Mouse (Mus musculus): ENCODE measurements around the gene Cyp2c50. TPM values are rescaled to one million over a fixed set of nuclear protein-coding genes. Genes with fewer than 3 reads are reported as not detected.
"Not testable (repeated sequence)": the region's sequence is repeated elsewhere in the genome, so short reads cannot be mapped to it uniquely, and the experiment has no call there.

Cyp2c50 gene
- polyA plus RNA-seq (2012; ENCODE audit: insufficient read depth, insufficient read length, missing spikeins): not detected in 2 replicates

GRCm38 (mm10) chr19:40089421-40089820, at the start of gene Cyp2c50:
Gene Cyp2c50, plus strand, starts transcription at chr19:40089688.
- not testable (repeated sequence) for H3K4me3 ChIP-seq (ENCODE audit: insufficient read depth, low read length); H3K27ac ChIP-seq (ENCODE audit: insufficient read depth, low read depth, low read length); H3K4me1 ChIP-seq (ENCODE audit: control insufficient read depth, insufficient read depth, low read length)

DNA sequence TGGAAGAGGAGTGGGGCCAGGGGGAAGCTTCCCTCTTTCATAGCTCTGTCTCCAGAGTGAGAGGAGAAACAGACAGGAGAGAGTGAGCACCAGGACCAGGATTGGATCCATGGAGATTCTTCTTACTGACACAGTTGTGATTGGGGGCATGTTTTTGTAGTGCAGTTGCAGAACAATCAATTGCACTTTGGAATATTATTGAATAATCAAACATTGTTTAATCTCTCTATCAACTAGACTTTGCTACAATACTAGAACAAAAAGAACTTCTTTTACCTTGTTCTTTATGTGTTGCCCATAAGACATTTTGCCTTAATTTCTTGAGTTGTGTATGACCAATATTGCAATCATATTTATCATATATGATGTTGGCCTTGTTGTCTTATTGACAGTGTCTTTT, 15.8 kb upstream of the Cyp2c50 start, which contains the start of gene Cyp2c54:
Gene Cyp2c54 (minus strand): TSS at position 127 of the 400 bp plus-strand sequence.
- Histone ChIP-seq H3K4me1 (ENCODE audit: control insufficient read depth, insufficient read depth, low read length) (no peaks in the 10 kb centered on the region), H3K27ac (ENCODE audit: insufficient read depth, low read depth, low read length) (no peak within 1 kb of the TSS), H3K4me3 (ENCODE audit: insufficient read depth, low read length) (no peak within 1 kb of the TSS)
- TF ChIP-seq CTCF (IDR thresholded peaks at IDR 0.05; ENCODE audit: low read depth, low read length) (no peak), POLR2A (IDR thresholded peaks at IDR 0.05; ENCODE audit: borderline replicate concordance, low read depth, low read length) (no peak)

- TF ChIP-seq CTCF (IDR thresholded peaks at IDR 0.05; ENCODE audit: low read depth, low read length) (no peak), POLR2A (IDR thresholded peaks at IDR 0.05; ENCODE audit: borderline replicate concordance, low read depth, low read length) (no peak)
- no peak overlapping the region for H3K4me3 ChIP-seq (ENCODE audit: insufficient read depth, low read length)
- H3K4me1 ChIP-seq (ENCODE audit: control insufficient read depth, insufficient read depth, low read length): no peaks in the 10 kb centered on the region
- no peak overlapping the region for H3K27ac ChIP-seq (ENCODE audit: insufficient read depth, low read depth, low read length)
Observed at GRCm38 (mm10) chr19:40088381-40088780, 1.1 kb upstream of the Cyp2c50 start.

GRCm38 (mm10) chr19:40091111-40091510, 1.6 kb downstream of the Cyp2c50 start:
- Histone ChIP-seq H3K4me3 (ENCODE audit: insufficient read depth, low read length) (no peak overlapping the region), H3K27ac (ENCODE audit: insufficient read depth, low read depth, low read length) (no peak overlapping the region), H3K4me1 (ENCODE audit: control insufficient read depth, insufficient read depth, low read length) (no peaks in the 10 kb centered on the region)
- TF ChIP-seq CTCF (IDR thresholded peaks at IDR 0.05; ENCODE audit: low read depth, low read length) (no peak), POLR2A (IDR thresholded peaks at IDR 0.05; ENCODE audit: borderline replicate concordance, low read depth, low read length) (no peak)

DNA sequence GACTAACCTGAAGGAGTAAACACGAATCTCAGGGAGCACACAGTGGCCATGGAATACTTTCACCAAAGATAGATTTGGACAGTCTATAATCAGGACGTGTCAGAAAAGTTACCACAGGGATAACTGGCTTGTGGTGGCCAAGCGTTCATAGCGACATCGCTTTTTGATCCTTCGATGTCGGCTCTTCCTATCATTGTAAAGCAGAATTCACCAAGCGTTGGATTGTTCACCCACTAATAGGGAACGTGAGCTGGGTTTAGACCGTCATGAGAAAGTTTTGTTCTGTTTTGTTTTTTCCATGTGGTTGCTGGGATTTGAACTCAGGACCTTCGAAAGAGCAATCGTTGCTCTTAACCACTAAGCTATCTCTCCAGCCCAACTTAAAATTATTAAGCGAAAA, 30.1 kb downstream of the Cyp2c50 start:
- H3K4me3 ChIP-seq (ENCODE audit: insufficient read depth, low read length); H3K27ac ChIP-seq (ENCODE audit: insufficient read depth, low read depth, low read length); H3K4me1 ChIP-seq (ENCODE audit: control insufficient read depth, insufficient read depth, low read length): not testable (repeated sequence)

GRCm38 (mm10) chr19:40125165-40125564, 35.7 kb downstream of the Cyp2c50 start:
- not testable (repeated sequence) for H3K4me3 ChIP-seq (ENCODE audit: insufficient read depth, low read length); H3K4me1 ChIP-seq (ENCODE audit: control insufficient read depth, insufficient read depth, low read length); H3K27ac ChIP-seq (ENCODE audit: insufficient read depth, low read depth, low read length)

- not testable (repeated sequence) for H3K4me3 ChIP-seq (ENCODE audit: insufficient read depth, low read length); H3K27ac ChIP-seq (ENCODE audit: insufficient read depth, low read depth, low read length); H3K4me1 ChIP-seq (ENCODE audit: control insufficient read depth, insufficient read depth, low read length)
Observed at GRCm38 (mm10) chr19:40126996-40127395, 37.5 kb downstream of the Cyp2c50 start.

Other genes with a start within 250 kb of the Cyp2c50 start
- not detected in 2 replicates for gene Cyp2c69, start 202.9 kb upstream of the Cyp2c50 start, polyA plus RNA-seq (2012; ENCODE audit: insufficient read depth, insufficient read length, missing spikeins)
- not detected in 2 replicates for gene Cyp2c37, start 97.3 kb upstream of the Cyp2c50 start, polyA plus RNA-seq (2012; ENCODE audit: insufficient read depth, insufficient read length, missing spikeins)
- gene Cyp2c54, start 15.9 kb upstream of the Cyp2c50 start, polyA plus RNA-seq (2012; ENCODE audit: insufficient read depth, insufficient read length, missing spikeins): not detected in 2 replicates
- not detected in 2 replicates for gene Cyp2c70, start 97.6 kb downstream of the Cyp2c50 start, polyA plus RNA-seq (2012; ENCODE audit: insufficient read depth, insufficient read length, missing spikeins)
- gene Pdlim1, start 182.2 kb downstream of the Cyp2c50 start, polyA plus RNA-seq (2012; ENCODE audit: insufficient read depth, insufficient read length, missing spikeins): 1.9 and 3.1 TPM in 2 replicates

All from bone marrow macrophage, adult 2 months (primary cell).